Mouse (Mus musculus): ENCODE data around the gene Hdac4. TPM values are rescaled to one million over a fixed set of nuclear protein-coding genes. Genes with fewer than 3 reads are reported as not detected.

The Hdac4 gene
- polyA plus RNA-seq, 1 experiment from 2014 or later = 28.0 TPM

DNA sequence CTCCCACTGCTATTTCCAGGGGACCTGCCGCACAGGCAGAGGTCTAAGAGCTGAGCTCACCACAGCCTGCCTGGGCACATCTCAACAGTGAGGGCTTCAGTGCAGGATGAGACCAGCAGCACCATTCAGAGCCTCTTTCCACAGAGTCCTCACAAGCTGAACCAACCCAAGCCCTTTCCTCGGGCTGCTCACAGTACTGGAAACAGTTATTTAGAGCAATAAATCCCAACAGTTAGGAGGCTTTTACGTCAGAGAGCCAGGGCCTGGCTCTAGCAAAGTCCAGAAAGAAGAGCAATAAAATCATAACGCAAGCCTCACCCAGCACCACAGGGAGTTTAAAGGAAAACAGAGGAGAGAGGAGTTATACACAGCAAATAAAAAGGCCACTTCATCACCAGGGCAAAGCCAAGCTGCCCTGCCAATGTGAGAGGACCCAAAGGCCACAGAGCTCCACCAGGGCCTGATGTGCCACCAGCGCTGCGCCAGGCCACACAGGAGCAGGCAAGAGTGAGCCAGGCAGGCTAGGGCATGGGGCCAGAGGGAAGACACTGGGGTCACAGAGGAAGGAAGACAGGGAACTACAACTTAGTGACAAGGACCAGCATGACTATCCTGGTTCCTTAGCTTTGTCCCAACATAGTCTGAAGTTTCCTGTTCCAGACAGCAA is 50.5 kb downstream of the Hdac4 start:
- Histone ChIP-seq H3K36me3 (peaks cover 11% of the 10 kb centered on the region), H3K27ac (peak overlapping the region; percentile 59), H3K9ac (no peak overlapping the region), H3K4me3 (no peak overlapping the region), H3K4me1 (peaks cover 35% of the 10 kb centered on the region), H3K4me2 (replicated peaks) (0 out of 2 replicates have a peak overlapping the region, but pooled peaks have one; percentile 3), H3K9me3 (no peaks in the 10 kb centered on the region), H3K27me3 (no peaks in the 10 kb centered on the region)
- 37% methylated on average over 6 of the region's 6 CpGs for WGBS
- peak; percentile 61 for ATAC-seq (ENCODE audit: low FRiP score, low read depth)

DNA sequence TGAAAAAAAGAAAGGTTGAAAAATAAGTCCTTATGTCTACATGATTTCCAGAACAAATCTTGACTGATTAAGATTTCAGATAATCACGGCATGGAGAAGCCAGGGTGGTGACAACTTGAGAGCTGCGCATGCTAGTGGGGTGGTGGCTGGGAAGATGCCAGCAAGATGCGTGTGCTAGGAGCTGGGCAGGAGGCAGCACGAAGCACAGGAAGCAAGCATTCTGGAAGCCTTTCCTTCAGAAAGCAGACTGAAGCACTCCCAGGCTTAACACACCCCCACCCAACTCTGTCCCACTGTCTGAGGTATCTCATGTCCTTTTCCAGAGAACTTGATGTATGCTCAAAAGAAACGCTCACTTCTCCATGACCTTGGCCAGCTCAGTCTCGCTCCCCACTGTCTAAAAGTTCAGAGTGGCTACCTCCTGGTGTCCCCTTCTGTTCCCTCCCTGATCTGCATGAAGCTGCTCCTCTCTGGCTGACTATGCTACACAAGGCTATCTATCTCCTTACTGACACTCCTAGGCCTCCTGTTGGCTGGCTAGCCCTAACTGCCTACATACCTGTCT is 52.1 kb downstream of the Hdac4 start:
- Histone ChIP-seq H3K4me2 (replicated peaks) (no peak overlapping the region), H3K9ac (no peak overlapping the region), H3K4me3 (no peak overlapping the region), H3K9me3 (no peaks in the 10 kb centered on the region), H3K27me3 (no peaks in the 10 kb centered on the region), H3K36me3 (peaks cover 16% of the 10 kb centered on the region), H3K27ac (no peak overlapping the region), H3K4me1 (peaks cover 35% of the 10 kb centered on the region)
- no peak for ATAC-seq (ENCODE audit: low FRiP score, low read depth)
- 86% methylated on average over 6 of the region's 6 CpGs for whole genome bisulfite sequencing

DNA sequence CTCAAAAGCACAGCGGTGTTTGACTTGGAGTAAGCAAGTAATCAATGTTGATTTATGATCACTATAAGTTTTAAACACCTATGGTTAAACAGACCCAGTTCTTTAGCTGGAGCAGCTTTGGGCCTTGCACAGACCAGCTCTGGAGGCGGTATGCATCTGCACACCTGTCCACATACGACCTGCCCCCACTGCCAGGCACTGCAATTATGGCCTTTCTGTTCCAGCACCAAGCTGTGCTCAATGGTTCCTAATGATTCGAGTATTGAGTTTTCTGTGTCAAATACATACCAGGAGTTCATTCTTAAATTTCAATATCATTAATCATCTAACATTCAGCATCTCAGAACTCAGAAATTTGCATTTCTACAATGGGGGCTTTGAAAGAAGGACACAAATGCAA is 52.7 kb downstream of the Hdac4 start:
- ATAC-seq (ENCODE audit: low FRiP score, low read depth) = no peak
- Histone ChIP-seq H3K27ac (no peak overlapping the region), H3K36me3 (peaks cover 11% of the 10 kb centered on the region), H3K4me2 (replicated peaks) (no peak overlapping the region), H3K9me3 (no peaks in the 10 kb centered on the region), H3K4me1 (peaks cover 35% of the 10 kb centered on the region), H3K27me3 (no peaks in the 10 kb centered on the region), H3K9ac (no peak overlapping the region), H3K4me3 (no peak overlapping the region)
- 62% methylated on average over 4 of the region's 4 CpGs for WGBS

DNA sequence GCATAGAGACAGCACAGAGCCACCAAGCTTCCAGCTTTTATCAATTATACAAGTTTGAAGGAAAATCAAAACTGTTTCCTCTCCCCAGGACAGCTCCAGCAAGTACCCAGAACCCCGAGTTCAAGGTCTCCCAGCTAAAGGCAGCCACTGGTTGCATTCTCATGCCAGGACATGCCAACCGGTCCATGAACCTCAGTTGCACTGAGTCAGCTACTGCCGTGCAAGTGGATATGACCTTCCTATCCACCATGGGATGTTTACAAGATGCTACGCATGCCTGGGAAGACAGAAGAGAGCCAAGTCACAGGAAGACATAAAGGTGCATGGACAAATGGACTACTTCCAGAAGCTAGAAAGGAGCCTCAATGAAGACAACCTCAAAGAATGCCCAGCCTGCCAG is 56.5 kb downstream of the Hdac4 start:
- Histone ChIP-seq H3K27me3 (no peaks in the 10 kb centered on the region), H3K4me2 (replicated peaks) (no peak overlapping the region), H3K9ac (no peak overlapping the region), H3K4me1 (peaks cover 29% of the 10 kb centered on the region), H3K9me3 (no peaks in the 10 kb centered on the region), H3K4me3 (no peak overlapping the region), H3K27ac (no peak overlapping the region), H3K36me3 (peaks cover 5% of the 10 kb centered on the region)
- 94% methylated on average over 4 of the region's 4 CpGs for WGBS
- ATAC-seq (ENCODE audit: low FRiP score, low read depth) = no peak

DNA sequence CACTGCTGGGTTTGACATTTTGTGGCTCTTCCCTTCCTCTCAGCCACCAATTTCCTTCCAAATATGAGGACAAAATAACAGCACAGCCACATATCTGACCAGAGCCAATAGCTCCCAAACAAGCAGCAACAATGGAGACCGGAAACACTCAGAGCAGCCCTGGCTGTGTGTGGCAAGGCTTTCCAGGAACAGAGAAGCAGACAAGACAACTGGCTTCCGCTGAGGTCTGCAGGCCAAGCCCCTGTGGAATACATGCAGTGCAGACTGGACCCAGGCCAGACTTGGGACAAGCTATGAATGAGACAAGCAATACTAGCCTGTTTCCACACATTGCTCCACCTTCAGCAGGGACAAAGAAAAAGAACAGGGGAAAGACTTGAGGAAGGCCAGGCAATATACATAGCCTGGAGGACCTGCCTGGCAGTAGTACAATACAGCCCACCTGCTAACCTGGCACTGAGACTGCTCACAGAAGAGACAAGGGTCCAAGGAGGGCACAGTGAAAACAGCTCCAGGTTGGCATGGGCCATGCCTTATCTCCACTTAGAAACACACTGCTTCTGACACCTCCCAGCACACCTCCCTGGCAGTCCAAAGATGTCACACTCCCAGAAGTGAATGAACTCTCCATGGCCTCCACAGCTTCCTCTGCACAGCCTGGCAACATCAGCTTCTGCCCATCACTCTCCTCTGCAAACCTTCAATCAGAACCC is 58.2 kb downstream of the Hdac4 start:
- Histone ChIP-seq H3K36me3 (peaks cover 5% of the 10 kb centered on the region), H3K4me2 (replicated peaks) (no peak overlapping the region), H3K9ac (no peak overlapping the region), H3K27me3 (no peaks in the 10 kb centered on the region), H3K27ac (no peak overlapping the region), H3K4me1 (peaks cover 18% of the 10 kb centered on the region), H3K4me3 (no peak overlapping the region), H3K9me3 (no peaks in the 10 kb centered on the region)
- WGBS = 89% methylated on average over 2 of the region's 2 CpGs
- ATAC-seq (ENCODE audit: low FRiP score, low read depth) = no peak

DNA sequence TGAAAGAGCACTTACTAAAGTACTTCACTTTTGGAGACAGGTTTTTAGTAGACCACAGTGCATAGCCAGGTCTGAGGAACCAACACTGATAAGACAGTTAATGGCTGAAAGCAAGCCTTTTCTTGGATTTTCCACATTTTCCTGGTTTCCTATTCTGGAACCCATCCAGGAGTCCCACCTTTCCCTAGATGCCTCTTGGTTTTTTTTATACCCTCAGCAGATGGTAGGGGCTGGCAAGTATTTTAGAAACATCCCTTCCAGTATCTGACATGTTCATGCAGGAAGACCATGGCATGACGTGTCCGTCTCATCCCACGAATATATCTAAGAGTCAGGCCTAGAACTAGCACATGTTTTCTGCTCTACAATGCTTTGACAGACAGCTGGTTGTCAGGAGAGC is 59.1 kb downstream of the Hdac4 start:
- H3K4me2 ChIP-seq (replicated peaks) = no peak overlapping the region
- ATAC-seq (ENCODE audit: low FRiP score, low read depth) = no peak
- no peak overlapping the region for H3K4me3 ChIP-seq
- 93% methylated on average over 3 of the region's 3 CpGs for WGBS
- H3K9ac ChIP-seq = no peak overlapping the region
- no peaks in the 10 kb centered on the region for H3K9me3 ChIP-seq
- H3K36me3 ChIP-seq = peaks cover 5% of the 10 kb centered on the region
- H3K4me1 ChIP-seq = peaks cover 26% of the 10 kb centered on the region
- H3K27me3 ChIP-seq = no peaks in the 10 kb centered on the region
- no peak overlapping the region for H3K27ac ChIP-seq

DNA sequence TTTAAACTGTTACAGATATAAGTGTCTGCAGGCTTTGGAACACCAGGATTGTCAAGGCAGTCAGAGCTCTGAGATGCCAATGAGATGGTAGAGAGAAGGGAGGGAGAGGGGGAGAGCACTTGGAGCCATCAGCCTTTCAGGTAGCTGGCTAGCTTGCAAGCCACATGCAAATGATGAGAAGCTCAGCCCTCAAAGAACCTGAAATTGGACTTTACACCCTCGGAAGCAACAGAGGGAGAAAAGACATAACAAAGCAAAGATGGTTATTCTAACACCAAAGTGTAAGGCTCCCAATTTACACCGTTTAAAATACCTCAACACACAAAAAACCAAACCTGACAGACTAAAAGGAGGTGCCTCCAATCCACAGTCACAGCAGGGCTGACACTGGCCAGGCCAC is 63.3 kb downstream of the Hdac4 start:
- no peak overlapping the region for H3K9ac ChIP-seq
- no peak overlapping the region for H3K4me2 ChIP-seq (replicated peaks)
- peaks cover 51% of the 10 kb centered on the region for H3K4me1 ChIP-seq
- no peaks in the 10 kb centered on the region; the same call in 1 of the 2 replicates for H3K36me3 ChIP-seq
- no peak overlapping the region for H3K27ac ChIP-seq
- H3K27me3 ChIP-seq = no peaks in the 10 kb centered on the region
- H3K4me3 ChIP-seq = no peak overlapping the region
- no peak for ATAC-seq (ENCODE audit: low FRiP score, low read depth)
- 30% methylated on average over 2 of the region's 2 CpGs for WGBS
- no peaks in the 10 kb centered on the region for H3K9me3 ChIP-seq

DNA sequence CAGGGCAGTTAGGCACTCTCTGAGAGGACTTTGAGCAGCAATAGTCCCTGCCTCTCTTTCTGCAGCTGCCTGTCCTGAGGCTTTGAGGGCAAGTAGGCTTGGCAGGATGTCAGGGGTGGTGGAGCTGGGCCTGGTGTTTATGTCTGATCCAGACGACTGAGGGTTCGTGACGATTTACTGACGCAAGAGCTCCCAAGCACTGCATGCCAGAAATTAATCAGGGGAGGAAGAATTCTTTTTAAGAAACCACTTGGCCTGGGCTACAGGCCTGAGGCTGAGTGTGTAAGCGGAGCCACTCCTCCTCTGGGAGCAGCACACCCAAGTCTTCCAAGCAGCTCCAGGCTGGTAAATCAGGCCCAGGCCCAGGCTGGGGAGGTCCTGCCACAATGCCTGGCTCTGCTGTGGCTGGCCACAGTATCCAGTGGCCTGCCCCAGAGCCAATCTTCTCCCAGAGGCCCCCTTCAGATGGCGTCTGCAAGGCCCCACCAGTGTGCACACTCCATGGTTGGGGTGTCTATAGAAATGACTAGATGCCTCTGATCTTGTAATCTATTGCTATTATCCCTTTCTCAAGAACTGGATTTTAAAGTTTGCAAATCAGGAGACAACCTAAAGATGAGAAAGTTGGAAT is 64.9 kb downstream of the Hdac4 start:
- H3K9me3 ChIP-seq = no peaks in the 10 kb centered on the region
- H3K36me3 ChIP-seq = no peaks in the 10 kb centered on the region; the same call in 1 of the 2 replicates
- H3K4me1 ChIP-seq = peaks cover 40% of the 10 kb centered on the region
- H3K27ac ChIP-seq = peak overlapping the region; percentile 69; the same call in 1 of the 2 replicates
- no peak overlapping the region for H3K4me3 ChIP-seq
- ATAC-seq (ENCODE audit: low FRiP score, low read depth) = peak; percentile 81
- no peaks in the 10 kb centered on the region for H3K27me3 ChIP-seq
- H3K4me2 ChIP-seq (replicated peaks) = 0 out of 2 replicates have a peak overlapping the region, but pooled peaks have one; percentile 1
- WGBS = 24% methylated on average over 6 of the region's 6 CpGs
- H3K9ac ChIP-seq = peak overlapping the region; percentile 26; the same call in 1 of the 2 replicates

DNA sequence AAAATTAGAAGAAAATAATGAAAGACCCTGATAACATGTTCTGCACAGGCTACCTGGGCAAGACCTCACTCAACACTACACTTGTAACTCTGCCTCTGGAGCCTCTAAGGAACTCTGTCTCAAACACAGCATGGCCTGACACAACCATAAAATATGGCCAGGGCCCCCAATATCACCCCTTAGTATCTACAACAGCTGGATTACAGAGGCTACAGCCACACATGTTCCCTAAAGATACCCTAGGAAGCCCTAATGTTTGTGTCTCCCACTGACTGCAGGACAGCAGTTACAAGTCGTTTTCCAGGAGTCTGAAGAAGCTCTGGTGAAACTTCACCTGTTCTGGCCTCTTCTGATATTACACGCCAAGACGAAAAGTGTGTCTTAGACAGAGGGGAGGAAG is 65.7 kb downstream of the Hdac4 start:
- Histone ChIP-seq H3K9me3 (no peaks in the 10 kb centered on the region), H3K9ac (no peak overlapping the region), H3K27ac (peak overlapping the region; percentile 69), H3K36me3 (no peaks in the 10 kb centered on the region), H3K4me2 (replicated peaks) (no peak overlapping the region), H3K4me1 (peaks cover 36% of the 10 kb centered on the region), H3K27me3 (no peaks in the 10 kb centered on the region), H3K4me3 (no peak overlapping the region)
- 68% methylated on average over 3 of the region's 3 CpGs for WGBS
- ATAC-seq (ENCODE audit: low FRiP score, low read depth) = no peak

DNA sequence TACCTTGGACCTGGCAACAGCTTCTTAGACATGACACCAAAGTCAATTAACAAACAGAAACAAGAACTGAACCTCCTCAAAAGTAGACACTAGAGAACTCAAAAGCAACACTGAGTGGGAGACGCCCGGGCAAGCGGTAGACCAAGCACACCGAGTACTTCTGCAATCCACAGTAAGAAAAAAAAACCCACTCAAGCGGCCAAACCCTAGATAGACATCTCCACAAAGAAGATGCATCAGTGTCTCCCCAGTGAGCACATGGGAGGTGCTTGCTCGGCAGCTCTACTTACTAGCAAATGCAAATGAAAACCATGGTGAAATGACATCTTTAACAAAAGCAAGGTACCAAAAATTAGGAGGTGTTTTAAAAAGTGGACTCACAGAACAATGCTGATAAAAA is 67.7 kb downstream of the Hdac4 start:
- Histone ChIP-seq H3K4me3 (no peak overlapping the region), H3K4me1 (peaks cover 36% of the 10 kb centered on the region), H3K27ac (no peak overlapping the region), H3K9ac (no peak overlapping the region), H3K36me3 (no peaks in the 10 kb centered on the region), H3K4me2 (replicated peaks) (no peak overlapping the region), H3K9me3 (no peaks in the 10 kb centered on the region), H3K27me3 (no peaks in the 10 kb centered on the region)
- 88% methylated on average over 6 of the region's 6 CpGs for whole genome bisulfite sequencing
- no peak for ATAC-seq (ENCODE audit: low FRiP score, low read depth)

DNA sequence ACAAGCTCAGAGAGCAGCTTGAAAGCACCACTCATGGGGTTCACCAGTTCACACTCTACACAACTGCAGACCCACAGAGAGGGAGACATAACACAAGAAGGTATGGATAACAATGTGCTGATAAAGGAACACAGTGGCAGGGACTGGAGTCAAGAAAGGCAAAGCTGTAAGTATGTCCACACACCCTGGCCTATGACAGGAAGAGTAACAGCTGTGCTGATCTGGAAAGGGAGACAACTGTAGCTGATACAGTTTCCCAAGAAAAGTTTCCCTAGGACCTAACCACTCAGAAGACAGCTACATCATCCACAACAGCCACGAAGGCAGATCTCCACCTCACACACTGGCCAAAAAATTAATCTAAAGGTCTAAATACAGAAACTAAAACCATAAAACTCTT is 68.1 kb downstream of the Hdac4 start:
- Histone ChIP-seq H3K9ac (no peak overlapping the region), H3K27ac (no peak overlapping the region), H3K36me3 (no peaks in the 10 kb centered on the region), H3K4me3 (no peak overlapping the region), H3K4me1 (peaks cover 35% of the 10 kb centered on the region), H3K9me3 (no peaks in the 10 kb centered on the region), H3K4me2 (replicated peaks) (no peak overlapping the region), H3K27me3 (no peaks in the 10 kb centered on the region)
- WGBS = 86% methylated on average over 1 of the region's 1 CpGs
- no peak for ATAC-seq (ENCODE audit: low FRiP score, low read depth)

Measured in limb, embryonic 13.5 days (tissue).